Mouse (Mus musculus) kidney, adult 2 months (tissue): ENCODE measurements at regions not wholly inside any gene's neighbourhood (a gene's known extent, or its start where the extent isn't known, plus 50 kb on each side); places are given as distances from the start of the nearest gene placed in this dataset.

Source experiments
- DNase-seq: peaks from one replicate; pipeline ENCODE4 v3.0.0; 2021
- H3K27ac ChIP-seq: fragments of 200-500 bp; 2 replicates; pipeline ENCODE4 v1.5.1; 2012; ENCODE audit warnings: low read depth, low read length, control low read depth, inconsistent platforms; ENCODE audit not compliant: insufficient read depth
- H3K27me3 ChIP-seq: fragments of 200-500 bp; replicated peaks from 2 replicates; pipeline ENCODE4 v1.6.1; 2012; ENCODE audit warnings: mild to moderate bottlenecking, moderate library complexity, low read length, inconsistent platforms; ENCODE audit not compliant: control insufficient read depth, insufficient read depth
- H3K36me3 ChIP-seq: fragments of 200-500 bp; 2 replicates; pipeline ENCODE4 v1.6.1; 2012; ENCODE audit warnings: mild to moderate bottlenecking, moderate library complexity, low read length, inconsistent platforms; ENCODE audit not compliant: control insufficient read depth, insufficient read depth
- H3K4me1 ChIP-seq: fragments of 200-500 bp; 2 replicates; pipeline ENCODE4 v1.6.1; 2011; ENCODE audit warnings: low read length; ENCODE audit not compliant: control insufficient read depth, insufficient read depth
- H3K4me3 ChIP-seq: fragments of 200-500 bp; 2 replicates; pipeline ENCODE4 v1.5.1; 2011; ENCODE audit warnings: mild to moderate bottlenecking, low read depth, low read length, control low read depth; ENCODE audit not compliant: insufficient read depth
- CTCF ChIP-seq: fragments of 200-500 bp; conservative IDR thresholded peaks from 2 replicates; pipeline ENCODE4 v1.5.1; 2011; ENCODE audit warnings: low read depth, mild to moderate bottlenecking, control low read depth, low read length, moderate library complexity, mixed read lengths; ENCODE audit not compliant: insufficient read depth, insufficient read length
- POLR2A ChIP-seq: fragments of 200-500 bp; IDR thresholded peaks from one replicate; pipeline ENCODE4 v1.6.1; 2011; ENCODE audit warnings: low read depth, low read length, control low read depth
- WGBS: fragments of 180-500 bp; shearing (Covaris S2); methylation state at CpG from one replicate; pipeline ENCODE4 v1.1.7; 2018; 5-methylcytosine and 5-hydroxymethylcytosine counted together

- DNase-seq: no peak
- Histone ChIP-seq H3K27me3 (no peaks in the 10 kb centered on the region), H3K4me3 (no peak overlapping the region), H3K27ac (no peak overlapping the region), H3K4me1 (no peaks in the 10 kb centered on the region), H3K36me3 (no peaks in the 10 kb centered on the region)
- no peak for TF ChIP-seq POLR2A
- no peak for TF ChIP-seq CTCF
- WGBS: 85% methylated on average over 6 of the region's 6 CpGs
Measured at GRCm38 (mm10) chr17:64550034-64550433, 50.5 kb upstream of the Man2a1 start.
